Mouse (Mus musculus) forebrain, embryonic 14.5 days (tissue): Measurements from ENCODE around the gene Twf1. TPM values are rescaled to one million over a fixed set of nuclear protein-coding genes. Genes with fewer than 3 reads are reported as not detected.

ENCODE experiments used
- ATAC-seq: fragments of 200-750 bp; cut with Nextera tagmentation; 2 replicates; pipeline ENCODE4 v1.8.0; 2017; ENCODE audit warnings: mild to moderate bottlenecking, moderate library complexity
- DNase-seq: peaks from one replicate; pipeline ENCODE4 v3.0.0-alpha.2; 2015; ENCODE audit warnings: low spot score
- H3K27ac ChIP-seq: fragments of 300-500 bp; sonication (generic); 2 replicates; pipeline ENCODE4 v1.5.1; 2014; ENCODE audit warnings: low read depth, mild to moderate bottlenecking, control low read depth, low read length, moderate library complexity
- H3K27me3 ChIP-seq: fragments of 300-500 bp; sonication (generic); replicated peaks from 2 replicates; pipeline ENCODE4 v1.6.1; 2014; ENCODE audit warnings: low read length, control low read depth, mixed read lengths; ENCODE audit not compliant: control insufficient read depth, insufficient read depth
- H3K36me3 ChIP-seq: fragments of 300-500 bp; sonication (generic); 2 replicates; pipeline ENCODE4 v1.6.1; 2014; ENCODE audit warnings: low read length, control low read depth; ENCODE audit not compliant: control insufficient read depth, insufficient read depth
- H3K4me1 ChIP-seq: fragments of 300-500 bp; sonication (generic); 2 replicates; pipeline ENCODE4 v1.6.1; 2014; ENCODE audit warnings: antibody characterized with exemption, low read length, control low read depth; ENCODE audit not compliant: control insufficient read depth, insufficient read depth
- H3K4me2 ChIP-seq: fragments of 300-500 bp; sonication (generic); 2 replicates; pipeline ENCODE4 v1.6.1; 2014; ENCODE audit warnings: mild to moderate bottlenecking, control low read depth, low read length
- H3K4me3 ChIP-seq: fragments of 300-500 bp; sonication (generic); 2 replicates; pipeline ENCODE4 v1.5.1; 2014; ENCODE audit warnings: low read depth, low read length, control low read depth
- H3K9ac ChIP-seq: fragments of 300-500 bp; sonication (generic); 2 replicates; pipeline ENCODE4 v1.6.1; 2014; ENCODE audit warnings: mild to moderate bottlenecking, low read length, control low read depth, moderate library complexity
- H3K9me3 ChIP-seq: fragments of 300-500 bp; sonication (generic); replicated peaks from 2 replicates; pipeline ENCODE4 v1.6.1; 2016; ENCODE audit warnings: low read length, control low read depth, mixed read lengths; ENCODE audit not compliant: control insufficient read depth
- WGBS: fragments of 180-500 bp; shearing (Covaris S2); extraction: QIAGEN DNeasy Blood & Tissue Kit; methylation state at CpG from one replicate; pipeline ENCODE4 v1.1.7; 2014; 5-methylcytosine and 5-hydroxymethylcytosine counted together
- polyA plus RNA-seq: library from polyadenylated mRNA; unstranded; fragments of >200 nt; fragmentation: Nextera tagmentation; extraction: Ambion mirVana; gene quantifications from 2 replicates; pipeline ENCODE4 v1.2.1, GENCODE M21; 2014

The Twf1 gene
- polyA plus RNA-seq, 1 experiment from 2014 or later: 105 TPM

DNA sequence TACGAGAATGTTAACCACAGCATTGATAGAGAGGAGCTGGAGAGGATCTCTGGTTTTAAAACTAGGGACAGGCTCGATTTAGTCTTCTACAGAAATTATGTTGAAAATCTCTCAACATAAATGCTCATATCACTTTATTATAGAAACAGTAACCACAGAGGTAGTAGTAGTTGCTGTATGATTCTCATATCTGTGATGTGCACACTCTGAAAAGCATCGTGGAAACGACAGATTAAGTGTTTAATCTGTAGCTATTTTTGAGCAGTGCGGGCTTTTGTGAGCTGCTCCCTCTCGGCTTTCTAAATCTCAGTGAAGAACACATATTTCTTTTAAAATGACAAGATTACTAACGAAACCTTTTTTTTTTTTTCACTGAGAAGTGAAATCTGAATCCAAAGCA, 54.2 kb downstream of the Twf1 start:
- Histone ChIP-seq H3K4me3 (no peak overlapping the region), H3K9me3 (no peaks in the 10 kb centered on the region), H3K4me1 (no peaks in the 10 kb centered on the region), H3K4me2 (no peak overlapping the region), H3K27me3 (no peaks in the 10 kb centered on the region), H3K27ac (no peak overlapping the region), H3K36me3 (no peaks in the 10 kb centered on the region), H3K9ac (no peak overlapping the region)
- DNase-seq (no peak), ATAC-seq (no peak)
- 93% methylated on average over 7 of the region's 7 CpGs for WGBS

DNA sequence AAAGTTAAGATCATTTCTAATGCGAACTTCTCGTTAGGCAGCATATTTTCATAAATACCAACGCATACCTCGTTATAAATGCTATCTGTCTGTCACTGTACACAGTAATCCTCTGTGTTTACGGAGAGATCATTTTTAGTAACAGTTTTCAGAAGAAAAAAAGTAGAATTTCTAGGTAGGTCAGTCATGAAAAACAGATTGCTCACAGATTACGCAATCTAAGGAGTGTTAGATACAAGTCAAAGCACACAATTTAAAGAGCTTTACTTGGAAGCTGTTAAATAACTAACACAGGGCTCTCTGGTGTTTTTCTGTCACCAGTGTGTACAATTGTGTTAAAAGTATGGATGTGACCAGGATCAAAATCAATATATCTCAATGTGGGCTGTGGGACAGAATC, 56.7 kb downstream of the Twf1 start:
- no peak for DNase-seq
- 73% methylated on average over 6 of the region's 6 CpGs for WGBS
- no peak for ATAC-seq
- Histone ChIP-seq H3K36me3 (peaks cover 3% of the 10 kb centered on the region; the same call in 1 of the 2 replicates), H3K27ac (no peak overlapping the region), H3K4me3 (no peak overlapping the region), H3K4me1 (no peaks in the 10 kb centered on the region), H3K9ac (no peak overlapping the region), H3K9me3 (no peaks in the 10 kb centered on the region), H3K4me2 (no peak overlapping the region), H3K27me3 (no peaks in the 10 kb centered on the region)

DNA sequence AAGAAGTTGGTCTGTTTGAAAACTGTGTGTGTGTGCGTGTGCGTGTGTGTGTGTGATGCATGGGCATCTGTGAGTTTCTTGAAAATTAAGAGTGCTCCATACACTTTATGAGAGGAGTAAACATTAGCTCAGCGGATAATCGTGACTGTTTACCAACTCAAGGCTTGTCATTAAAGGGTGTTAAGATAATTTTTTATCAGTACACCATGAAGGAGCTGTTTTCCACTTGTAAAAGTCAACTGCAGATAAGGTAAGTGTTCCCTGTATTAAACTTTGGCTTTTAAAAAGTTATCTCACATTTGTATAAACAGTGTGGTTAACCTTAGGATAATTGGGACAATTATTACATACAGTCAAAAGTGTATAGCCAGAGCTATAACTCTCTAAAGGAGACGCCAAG, 57.4 kb downstream of the Twf1 start:
- H3K36me3 ChIP-seq: peaks cover 3% of the 10 kb centered on the region; the same call in 1 of the 2 replicates
- H3K9ac ChIP-seq: no peak overlapping the region
- no peak overlapping the region for H3K27ac ChIP-seq
- H3K4me1 ChIP-seq: no peaks in the 10 kb centered on the region
- H3K9me3 ChIP-seq: no peaks in the 10 kb centered on the region
- no peak for ATAC-seq
- H3K4me2 ChIP-seq: no peak overlapping the region
- H3K27me3 ChIP-seq: no peaks in the 10 kb centered on the region
- 82% methylated on average over 5 of the region's 5 CpGs for WGBS
- no peak for DNase-seq
- no peak overlapping the region for H3K4me3 ChIP-seq

DNA sequence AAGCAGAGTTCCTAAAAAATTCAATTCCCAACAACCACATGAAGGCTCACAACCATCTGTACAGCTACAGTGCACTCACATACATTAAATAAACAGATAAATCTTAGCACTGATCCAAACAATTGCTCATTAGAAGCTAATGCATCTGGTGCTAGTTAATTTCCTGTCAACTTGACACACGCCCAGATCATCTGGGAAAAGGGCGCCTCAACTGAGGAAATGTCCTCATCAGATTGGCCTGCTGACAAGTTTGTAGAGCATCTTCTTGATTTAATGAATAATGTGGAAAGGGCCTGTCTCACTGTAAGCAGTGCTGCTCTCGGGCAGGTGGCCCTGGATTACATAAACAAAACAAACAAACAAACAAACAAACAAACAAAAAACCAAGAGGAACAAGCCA, 59.2 kb downstream of the Twf1 start:
- Histone ChIP-seq H3K9me3 (no peaks in the 10 kb centered on the region), H3K27me3 (no peaks in the 10 kb centered on the region), H3K9ac (no peak overlapping the region), H3K4me3 (no peak overlapping the region), H3K27ac (no peak overlapping the region), H3K36me3 (peaks cover 3% of the 10 kb centered on the region; the same call in 1 of the 2 replicates), H3K4me1 (no peaks in the 10 kb centered on the region), H3K4me2 (no peak overlapping the region)
- DNase-seq (no peak), ATAC-seq (no peak)
- WGBS: 76% methylated on average over 3 of the region's 3 CpGs

Other genes with a start within 250 kb of the Twf1 start
- gene Adamts20, start 124.5 kb downstream of the Twf1 start, polyA plus RNA-seq: 2.3 and 2.5 TPM in 2 replicates
- 5.2 and 6.2 TPM in 2 replicates for gene Pus7l, start 46.3 kb downstream of the Twf1 start, polyA plus RNA-seq
- 0.97 and 1.1 TPM in 2 replicates for gene Irak4, start 46.2 kb downstream of the Twf1 start, polyA plus RNA-seq
- 2.3 and 3.8 TPM in 2 replicates for gene Tmem117, start 39.3 kb upstream of the Twf1 start, polyA plus RNA-seq